ENCODE assay signal across 21 mouse cellular contexts in genomic region chr3:35900555-35901204, GRCm38 (mm10). TPM values are rescaled to one million over a fixed set of nuclear protein-coding genes. Genes with fewer than 3 reads are reported as not detected.
A peak's percentile ranks its signal among the peaks of the same experiment; 100 is the strongest.
DNase-seq lines count a peak whose midpoint lies in the region; ATAC-seq and TF ChIP-seq lines count a peak whose summit lies in the region.
"Had no signal": no experiment of that assay in that cellular context is flagged by ENCODE, and none has a peak within 500 bp of the region (broad histone marks: within the 10 kb centered on the region; RNA-seq: fewer than 3 reads in every experiment).

No protein-coding gene starts in this region.

- H3K27me3 ChIP-seq in spleen, adult 2 months (ENCODE audit: control insufficient read depth, insufficient read depth, low read length) = no peaks in the 10 kb centered on the region
- H3K27me3 ChIP-seq: forebrain, embryonic 13.5 days; hindbrain, embryonic 12.5 days; hindbrain, embryonic 15.5 days had no signal

- TF ChIP-seq CTCF in spleen, adult 2 months (IDR thresholded peaks at IDR 0.05; ENCODE audit: extremely low read depth, insufficient read depth, insufficient read length, insufficient replicate concordance) = no peak

- no peak overlapping the region for H3K4me3 ChIP-seq in spleen, adult 2 months (ENCODE audit: extremely low read depth, insufficient read depth, insufficient read length)
- H3K4me3 ChIP-seq: forebrain, embryonic 10.5 days; forebrain, embryonic 13.5 days; gastrocnemius, adult 2 months; hindbrain, embryonic 12.5 days; hindbrain, embryonic 15.5 days had no signal

- WGBS in spleen, adult 2 months = 45% methylated on average over 5 of the region's 5 CpGs

- peak; percentile 74 for ATAC-seq in neutrophil, adult 5-6 weeks (ENCODE audit: extremely low read depth, insufficient number of reproducible peaks, low FRiP score, poor library complexity, severe bottlenecking)
- ATAC-seq: forebrain, embryonic 13.5 days; forebrain, embryonic 16.5 days had no signal

- 0 out of 2 replicates have a peak overlapping the region, but pooled peaks have one; percentile 2 for H3K27ac ChIP-seq in spleen, adult 2 months (ENCODE audit: insufficient read depth, low read length)
- H3K27ac ChIP-seq: forebrain, embryonic 10.5 days; forebrain, embryonic 13.5 days; gastrocnemius, adult 2 months; hindbrain, embryonic 12.5 days; hindbrain, embryonic 15.5 days had no signal

- H3K36me3 ChIP-seq in spleen, adult 2 months (ENCODE audit: control insufficient read depth, insufficient read depth, low read length) = peaks cover 13% of the 10 kb centered on the region

- TF ChIP-seq POLR2A in spleen, adult 2 months (IDR thresholded peaks at IDR 0.05; ENCODE audit: low read depth, low read length) = no peak

- H3K4me1 ChIP-seq in spleen, adult 2 months (ENCODE audit: control insufficient read depth, insufficient read depth, insufficient read length) = peaks cover 7% of the 10 kb centered on the region
- H3K4me1 ChIP-seq: forebrain, embryonic 10.5 days; forebrain, embryonic 13.5 days; hindbrain, embryonic 12.5 days; hindbrain, embryonic 15.5 days had no signal

- peak; percentile 40 to 50 for DNase-seq in spleen, adult 2 months (ENCODE audit: low read depth in 1 of 2, low spot score in 2 of 2)
- DNase-seq in spleen, adult 12 weeks (ENCODE audit: low spot score) = no peak
- peak; percentile 52 to 56 for DNase-seq in B cell, adult 2 months
- DNase-seq in brain, adult 2 months (ENCODE audit: low read depth, low spot score) = peak; percentile 6
- DNase-seq in right cerebral cortex, postnatal 36 days (ENCODE audit: low spot score in 2 of 2) = no peak
- DNase-seq in frontal cortex, postnatal 14 days (ENCODE audit: low spot score in 2 of 2) = no peak
- DNase-seq in kidney, adult 11 months = no peak
- DNase-seq: adrenal gland, postnatal 14 days; cerebellum, adult 11 months; cerebellum, adult 2 months; cerebellum, adult 9-11 months; cerebellum, postnatal 25 days; gastrocnemius, adult 2 months; gastrocnemius, postnatal 14 days; heart, adult 11 months had no signal

RNA-seq across cellular contexts. Expression of gene Dcun1d1, which starts 36.6 kb away (rescaled TPM):
- polyA plus RNA-seq in spleen, adult 2 months (2012; rRNA removed) = 3.6 and 7.4 TPM in 2 replicates
- total RNA-seq in neutrophil, adult 5-6 weeks (2017) = 137 and 142 TPM in 2 replicates

Comparison
In these comparisons a context has a peak if more than half of its experiments do, and no peak if none do; other contexts are left out.
1. DNase-seq: peak in spleen, adult 2 months (2 of 2), B cell, adult 2 months (2 of 2) and brain, adult 2 months (single experiment); none in spleen, adult 12 weeks (single experiment), right cerebral cortex, postnatal 36 days (0 of 2), frontal cortex, postnatal 14 days (0 of 2) and kidney, adult 11 months (single experiment).